Mouse (Mus musculus) hindbrain, embryonic 10.5 days (tissue): Measurements from ENCODE around the gene Pagr1a. TPM values are rescaled to one million over a fixed set of nuclear protein-coding genes. Genes with fewer than 3 reads are reported as not detected.
A peak's percentile ranks its signal among the peaks of the same experiment; 100 is the strongest.

Experiments used
- DNase-seq: peaks from one replicate; pipeline ENCODE4 v3.0.0-alpha.2; 2017; ENCODE audit warnings: low spot score
- H3K27ac ChIP-seq: fragments of 300-500 bp; sonication (generic); 2 replicates; pipeline ENCODE4 v1.5.1; 2016; ENCODE audit warnings: mild to moderate bottlenecking, moderate library complexity
- H3K27me3 ChIP-seq: fragments of 300-500 bp; sonication (generic); 2 replicates; pipeline ENCODE4 v1.6.1; 2016; ENCODE audit warnings: mild to moderate bottlenecking; ENCODE audit not compliant: poor library complexity, insufficient read depth, severe bottlenecking
- H3K36me3 ChIP-seq: fragments of 300-500 bp; sonication (generic); 2 replicates; pipeline ENCODE4 v1.6.1; 2016; ENCODE audit warnings: mild to moderate bottlenecking, moderate library complexity
- H3K4me1 ChIP-seq: fragments of 300-500 bp; sonication (generic); replicated peaks from 2 replicates; pipeline ENCODE4 v1.6.1; 2016; ENCODE audit warnings: mild to moderate bottlenecking
- H3K4me3 ChIP-seq: fragments of 300-500 bp; sonication (generic); 2 replicates; pipeline ENCODE4 v1.5.1; 2016; ENCODE audit warnings: mild to moderate bottlenecking, moderate library complexity
- H3K9me3 ChIP-seq: fragments of 300-500 bp; sonication (generic); 2 replicates; pipeline ENCODE4 v1.6.1; 2016; ENCODE audit warnings: mild to moderate bottlenecking, moderate library complexity
- WGBS: fragments of 180-500 bp; shearing (Covaris S2); methylation state at CpG from one replicate; pipeline ENCODE4 v1.1.7; 2016; 5-methylcytosine and 5-hydroxymethylcytosine counted together
- polyA plus RNA-seq: library from polyadenylated mRNA; unstranded; fragments of >200 nt; fragmentation: Nextera tagmentation; extraction: Ambion mirVana; gene quantifications from 2 replicates; pipeline ENCODE4 v1.2.1, GENCODE M21; 2016

The Pagr1a gene
- polyA plus RNA-seq, 1 experiment from 2014 or later = 84.3 TPM

DNA sequence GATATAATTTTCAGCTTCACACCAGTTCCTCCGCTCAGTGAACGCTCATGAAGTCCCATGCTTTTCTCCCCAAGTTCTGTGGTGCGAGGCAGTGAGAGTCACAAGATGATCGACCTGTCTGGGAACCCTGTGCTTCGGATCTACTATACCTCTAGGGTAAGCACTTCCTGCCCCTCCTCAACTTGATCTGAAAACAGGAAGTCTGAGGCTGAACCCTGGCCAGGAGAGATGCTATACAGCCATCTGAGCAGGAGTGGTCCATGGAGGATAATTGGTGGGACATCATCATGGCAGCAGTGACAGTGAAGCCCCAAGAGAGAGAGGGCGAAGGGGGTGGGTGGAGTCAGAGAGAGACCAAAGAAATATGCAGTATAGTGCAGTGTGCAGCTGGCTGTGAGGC, 38.3 kb downstream of the Pagr1a start:
- no peak overlapping the region for H3K4me3 ChIP-seq
- H3K27ac ChIP-seq = no peak overlapping the region
- no peaks in the 10 kb centered on the region for H3K27me3 ChIP-seq
- H3K9me3 ChIP-seq = no peaks in the 10 kb centered on the region
- H3K36me3 ChIP-seq = peaks cover 38% of the 10 kb centered on the region
- peaks cover 27% of the 10 kb centered on the region for H3K4me1 ChIP-seq
- DNase-seq = no peak
- WGBS = 90% methylated on average over 6 of the region's 6 CpGs

DNA sequence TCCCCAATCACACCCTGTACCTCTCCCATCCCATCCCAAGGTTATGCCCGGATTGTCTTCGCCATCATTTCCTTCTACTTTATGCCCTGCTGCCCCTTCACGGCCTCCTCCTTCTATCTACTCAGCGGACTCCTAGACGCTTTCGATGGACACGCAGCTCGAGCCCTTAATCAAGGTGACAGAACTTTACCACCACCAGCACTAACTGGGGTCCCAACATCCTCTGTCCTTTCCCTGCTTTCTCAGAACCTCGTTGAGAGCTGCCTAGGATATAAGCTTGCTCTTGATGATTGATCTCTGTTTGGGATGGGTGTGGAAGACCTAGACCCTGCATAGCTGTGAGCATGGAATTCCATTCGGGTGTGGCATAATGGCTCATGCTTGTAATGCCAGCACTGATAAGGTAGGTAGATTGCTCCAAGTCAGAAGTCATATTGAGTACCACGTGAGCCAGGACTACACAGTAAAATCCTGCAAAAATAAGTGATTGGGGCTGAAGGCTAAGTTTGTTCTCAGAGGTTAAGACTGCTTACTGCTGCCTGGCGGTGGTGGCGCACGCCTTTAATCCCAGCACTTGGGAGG, 40.2 kb downstream of the Pagr1a start:
- Histone ChIP-seq H3K27ac (peak overlapping the region; percentile 99), H3K36me3 (peaks cover 38% of the 10 kb centered on the region), H3K4me3 (peak overlapping the region; percentile 98), H3K4me1 (peaks cover 27% of the 10 kb centered on the region), H3K27me3 (no peaks in the 10 kb centered on the region), H3K9me3 (no peaks in the 10 kb centered on the region)
- no peak for DNase-seq
- 28% methylated on average over 14 of the region's 14 CpGs for WGBS

GRCm38 (mm10) chr7:126975950-126976866, 40.9 kb downstream of the Pagr1a start, which contains the start of gene Cdiptos:
Gene Cdiptos (minus strand): TSS chr7:126976098.
- peak within 1 kb of the TSS; percentile 99 for H3K27ac ChIP-seq
- no peaks in the 10 kb centered on the region for H3K9me3 ChIP-seq
- peak within 1 kb of the TSS; percentile 98 for H3K4me3 ChIP-seq
- no peaks in the 10 kb centered on the region for H3K27me3 ChIP-seq
- DNase-seq = peak; percentile 96
- WGBS = under 1% methylated on average over 55 of the region's 55 CpGs
- peaks cover 27% of the 10 kb centered on the region for H3K4me1 ChIP-seq
- peaks cover 36% of the 10 kb centered on the region for H3K36me3 ChIP-seq

- H3K27me3 ChIP-seq = no peaks in the 10 kb centered on the region
- WGBS = 0% methylated on average over 1 of the region's 1 CpGs
Measured at GRCm38 (mm10) chr7:126975893-126975949, 41.4 kb downstream of the Pagr1a start, which contains the start of gene Cdipt. Gene Cdipt (plus strand): TSS chr7:126975914.

DNA sequence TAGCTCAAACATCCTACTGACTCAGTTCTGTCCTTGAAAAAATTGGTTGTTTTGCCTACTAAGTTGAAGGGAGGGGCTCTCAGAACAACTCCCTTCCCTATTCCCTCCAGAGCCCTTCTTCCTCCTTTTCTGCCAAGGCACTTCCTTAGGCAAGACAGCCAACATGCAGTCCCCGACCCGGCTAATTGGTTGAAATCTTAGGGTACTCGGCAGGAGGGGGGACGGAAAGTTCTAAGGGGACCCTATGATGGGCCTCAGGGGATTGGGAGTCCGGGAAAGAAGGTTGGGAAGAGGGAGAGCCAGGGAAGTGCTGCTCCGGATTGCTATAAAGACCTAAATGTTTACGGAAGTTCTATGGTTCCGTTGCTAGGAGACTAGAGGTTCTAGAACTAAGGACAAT, 41.7 kb downstream of the Pagr1a start:
- H3K9me3 ChIP-seq = no peaks in the 10 kb centered on the region
- peaks cover 33% of the 10 kb centered on the region for H3K36me3 ChIP-seq
- WGBS = 14% methylated on average over 8 of the region's 8 CpGs
- H3K4me1 ChIP-seq = peaks cover 27% of the 10 kb centered on the region
- peak overlapping the region; percentile 99 for H3K27ac ChIP-seq
- peak overlapping the region; percentile 98 for H3K4me3 ChIP-seq
- no peak for DNase-seq
- no peaks in the 10 kb centered on the region for H3K27me3 ChIP-seq

More at GRCm38 (mm10) chr7:126975893-126975949, 41.4 kb downstream of the Pagr1a start, which contains the start of gene Cdipt:
- Histone ChIP-seq H3K4me3 (peak within 1 kb of the TSS; percentile 98), H3K9me3 (no peaks in the 10 kb centered on the region), H3K27ac (peak within 1 kb of the TSS; percentile 99), H3K4me1 (peaks cover 27% of the 10 kb centered on the region), H3K36me3 (peaks cover 33% of the 10 kb centered on the region)
- no peak for DNase-seq

GRCm38 (mm10) chr7:126967361-126967760, 49.8 kb downstream of the Pagr1a start:
- DNase-seq = no peak
- H3K4me1 ChIP-seq = peaks cover 11% of the 10 kb centered on the region; the same call in 1 of the 2 replicates
- WGBS = 66% methylated on average over 6 of the region's 6 CpGs

GRCm38 (mm10) chr7:126965568-126965967, 51.6 kb downstream of the Pagr1a start:
- peaks cover 36% of the 10 kb centered on the region for H3K27me3 ChIP-seq
- WGBS = 81% methylated on average over 3 of the region's 3 CpGs
- H3K36me3 ChIP-seq = peaks cover 28% of the 10 kb centered on the region

More at GRCm38 (mm10) chr7:126967361-126967760, 49.8 kb downstream of the Pagr1a start:
- Histone ChIP-seq H3K9me3 (no peaks in the 10 kb centered on the region), H3K27ac (0 out of 2 replicates have a peak overlapping the region, but pooled peaks have one; percentile 35), H3K4me3 (no peak overlapping the region), H3K36me3 (peaks cover 31% of the 10 kb centered on the region), H3K27me3 (peaks cover 23% of the 10 kb centered on the region)

More at GRCm38 (mm10) chr7:126965568-126965967, 51.6 kb downstream of the Pagr1a start:
- H3K4me1 ChIP-seq = peaks cover 11% of the 10 kb centered on the region; the same call in 1 of the 2 replicates
- H3K27ac ChIP-seq = no peak overlapping the region
- H3K9me3 ChIP-seq = no peaks in the 10 kb centered on the region
- no peak for DNase-seq
- no peak overlapping the region for H3K4me3 ChIP-seq

Other genes with a start within 250 kb of the Pagr1a start
- 51.3 and 89.7 TPM in 2 replicates for gene Ypel3, start 240.4 kb downstream of the Pagr1a start, polyA plus RNA-seq
- 0.22 and 0.47 TPM in 2 replicates for gene Tbx6, start 235.9 kb downstream of the Pagr1a start, polyA plus RNA-seq
- 391 and 411 TPM in 2 replicates for gene Ppp4c, start 224.9 kb downstream of the Pagr1a start, polyA plus RNA-seq
- 4.7 and 12.7 TPM in 2 replicates for gene Fam57b, start 219.7 kb downstream of the Pagr1a start, polyA plus RNA-seq
- gene 4930451I11Rik, start 185.7 kb downstream of the Pagr1a start, polyA plus RNA-seq = not detected in 2 replicates
- 4.9 and 5.5 TPM in 2 replicates for gene Doc2a, start 169.9 kb downstream of the Pagr1a start, polyA plus RNA-seq
- gene Hirip3, start 155.4 kb downstream of the Pagr1a start, polyA plus RNA-seq = 38.7 and 48.1 TPM in 2 replicates
- 102 and 105 TPM in 2 replicates for gene Ino80e, start 155.0 kb downstream of the Pagr1a start, polyA plus RNA-seq
- gene Taok2, start 132.6 kb downstream of the Pagr1a start, polyA plus RNA-seq = 56.2 and 56.4 TPM in 2 replicates
- gene Tmem219, start 94.4 kb downstream of the Pagr1a start, polyA plus RNA-seq = 31.6 and 37.9 TPM in 2 replicates
- 23.9 and 35.5 TPM in 2 replicates for gene Kctd13, start 88.5 kb downstream of the Pagr1a start, polyA plus RNA-seq
- 0.41 and 1.2 TPM in 2 replicates for gene Asphd1, start 67.8 kb downstream of the Pagr1a start, polyA plus RNA-seq
- 2.3 and 7.6 TPM in 2 replicates for gene Sez6l2, start 66.8 kb downstream of the Pagr1a start, polyA plus RNA-seq
- gene Cdipt, start 41.4 kb downstream of the Pagr1a start, polyA plus RNA-seq = 92.5 and 103 TPM in 2 replicates
- 0.63 and 1.0 TPM in 2 replicates for gene Cdiptos, start 41.3 kb downstream of the Pagr1a start, polyA plus RNA-seq
- gene Mvp, start 2.7 kb downstream of the Pagr1a start, polyA plus RNA-seq = 5.0 and 6.1 TPM in 2 replicates
- gene Pagr1b, start 868 bp downstream of the Pagr1a start, polyA plus RNA-seq = 0.25 and 0.55 TPM in 2 replicates
- 17.6 and 75.1 TPM in 2 replicates for gene Gm42742, start 3.7 kb upstream of the Pagr1a start, polyA plus RNA-seq
- gene Prrt2, start 3.9 kb upstream of the Pagr1a start, polyA plus RNA-seq = 3.3 and 4.4 TPM in 2 replicates
- gene Maz, start 9.7 kb upstream of the Pagr1a start, polyA plus RNA-seq = 66.7 and 83.1 TPM in 2 replicates
- 161 and 193 TPM in 2 replicates for gene Kif22, start 25.1 kb upstream of the Pagr1a start, polyA plus RNA-seq
- gene Zg16, start 70.0 kb upstream of the Pagr1a start, polyA plus RNA-seq = not detected in 2 replicates
- gene AI467606, start 74.0 kb upstream of the Pagr1a start, polyA plus RNA-seq = 0.80 and 0.81 TPM in 2 replicates
- 2.6 and 4.9 TPM in 2 replicates for gene Qprt, start 104.9 kb upstream of the Pagr1a start, polyA plus RNA-seq
- gene Spn, start 120.5 kb upstream of the Pagr1a start, polyA plus RNA-seq = not detected in 2 replicates
- gene Cd2bp2, start 178.7 kb upstream of the Pagr1a start, polyA plus RNA-seq = 94.4 and 96.0 TPM in 2 replicates
- gene Tbc1d10b, start 191.1 kb upstream of the Pagr1a start, polyA plus RNA-seq = 25.6 and 28.2 TPM in 2 replicates
- gene Mylpf, start 191.5 kb upstream of the Pagr1a start, polyA plus RNA-seq = 13.0 and 17.7 TPM in 2 replicates
- 78.7 and 81.0 TPM in 2 replicates for gene Zfp553, start 215.7 kb upstream of the Pagr1a start, polyA plus RNA-seq
- gene Sept1, start 215.8 kb upstream of the Pagr1a start, polyA plus RNA-seq = 32.4 and 33.8 TPM in 2 replicates
- gene Zfp771, start 226.9 kb upstream of the Pagr1a start, polyA plus RNA-seq = 62.4 and 70.1 TPM in 2 replicates
- gene Dctpp1, start 243.4 kb upstream of the Pagr1a start, polyA plus RNA-seq = 284 and 329 TPM in 2 replicates